Mouse (Mus musculus) ES-Bruce4 (cell line): ENCODE data around the gene Eif2ak4. TPM values are rescaled to one million over a fixed set of nuclear protein-coding genes. Genes with fewer than 3 reads are reported as not detected.

Experiments used
- H3K27ac ChIP-seq: 2 replicates; pipeline ENCODE4 v1.5.1; 2012; ENCODE audit warnings: low read length, inconsistent platforms; ENCODE audit not compliant: insufficient read depth
- H3K27me3 ChIP-seq: 2 replicates; pipeline ENCODE4 v1.6.1; 2012; ENCODE audit warnings: mild to moderate bottlenecking, low read length, inconsistent platforms; ENCODE audit not compliant: control insufficient read depth, poor library complexity, insufficient read depth, severe bottlenecking
- H3K36me3 ChIP-seq: 2 replicates; pipeline ENCODE4 v1.6.1; 2012; ENCODE audit warnings: inconsistent platforms, mild to moderate bottlenecking, low read length, moderate library complexity; ENCODE audit not compliant: control insufficient read depth, poor library complexity, insufficient read depth, severe bottlenecking
- H3K4me1 ChIP-seq: one replicate; pipeline ENCODE4 v1.8.1; 2011; ENCODE audit warnings: low read length; ENCODE audit not compliant: control insufficient read depth, insufficient read depth
- H3K4me3 ChIP-seq: 2 replicates; pipeline ENCODE4 v1.5.1; 2011; ENCODE audit warnings: low read depth, mild to moderate bottlenecking, low read length
- H3K9ac ChIP-seq: 2 replicates; pipeline ENCODE4 v1.6.1; 2012; ENCODE audit warnings: low read depth, mild to moderate bottlenecking, inconsistent platforms; ENCODE audit not compliant: poor library complexity, severe bottlenecking
- H3K9me3 ChIP-seq: replicated peaks from 2 replicates; pipeline ENCODE4 v1.6.1; 2012; ENCODE audit warnings: mild to moderate bottlenecking, low read length, inconsistent platforms; ENCODE audit not compliant: control insufficient read depth, poor library complexity, insufficient read depth, severe bottlenecking
- CTCF ChIP-seq: IDR thresholded peaks from one replicate; pipeline ENCODE4 v1.8.1; 2011; ENCODE audit warnings: low read depth, low read length
- EP300 ChIP-seq: IDR thresholded peaks from 2 replicates; pipeline ENCODE4 v1.6.1; 2011; ENCODE audit warnings: low read depth, low read length; ENCODE audit not compliant: insufficient read depth
- POLR2A ChIP-seq: IDR thresholded peaks from one replicate; pipeline ENCODE4 v1.8.1; 2011; ENCODE audit warnings: low read length; ENCODE audit not compliant: insufficient read depth
- polyA plus RNA-seq: library from polyadenylated mRNA; stranded (reverse); fragments of >200 nt; gene quantifications from 2 replicates; pipeline ENCODE4 v1.2.4, GENCODE M21; 2011; ENCODE audit warnings: low read depth; ENCODE audit not compliant: missing spikeins, insufficient read depth, insufficient read length

Gene Eif2ak4
- polyA plus RNA-seq, 1 experiment, result 20.7 TPM

- Histone ChIP-seq H3K4me3 (no peak overlapping the region), H3K27ac (no peak overlapping the region), H3K4me1 (no peaks in the 10 kb centered on the region), H3K9me3 (no peaks in the 10 kb centered on the region), H3K36me3 (no peaks in the 10 kb centered on the region), H3K27me3 (no peaks in the 10 kb centered on the region; the same call in 1 of the 2 replicates), H3K9ac (no peak overlapping the region)
- no peak for TF ChIP-seq CTCF
- no peak for TF ChIP-seq EP300
- TF ChIP-seq POLR2A, result no peak
These were observed 12.5 kb upstream of the Eif2ak4 start for GRCm38 (mm10) chr2:118375931-118376330.

- H3K9me3 ChIP-seq, result no peaks in the 10 kb centered on the region
- no peaks in the 10 kb centered on the region; the same call in 1 of the 2 replicates for H3K27me3 ChIP-seq
- no peaks in the 10 kb centered on the region for H3K4me1 ChIP-seq
- H3K4me3 ChIP-seq, result no peak overlapping the region
- no peak overlapping the region for H3K27ac ChIP-seq
- H3K9ac ChIP-seq, result no peak overlapping the region
- TF ChIP-seq POLR2A, result no peak
- TF ChIP-seq EP300, result no peak
- no peak for TF ChIP-seq CTCF
- H3K36me3 ChIP-seq, result no peaks in the 10 kb centered on the region
These were observed 8.7 kb upstream of the Eif2ak4 start for GRCm38 (mm10) chr2:118379756-118380155.

- Histone ChIP-seq H3K36me3 (no peaks in the 10 kb centered on the region), H3K9me3 (no peaks in the 10 kb centered on the region), H3K4me3 (no peak overlapping the region), H3K27ac (no peak overlapping the region), H3K4me1 (no peaks in the 10 kb centered on the region), H3K27me3 (no peaks in the 10 kb centered on the region), H3K9ac (no peak overlapping the region)
- TF ChIP-seq EP300 (no peak), CTCF (no peak), POLR2A (no peak)
These were observed 5.0 kb upstream of the Eif2ak4 start for GRCm38 (mm10) chr2:118383387-118383786.

- Histone ChIP-seq H3K9me3 (no peaks in the 10 kb centered on the region), H3K9ac (peak overlapping the region; percentile 69; the same call in 1 of the 2 replicates), H3K4me1 (no peaks in the 10 kb centered on the region), H3K27me3 (no peaks in the 10 kb centered on the region), H3K36me3 (no peaks in the 10 kb centered on the region), H3K4me3 (no peak overlapping the region), H3K27ac (no peak overlapping the region)
- no peak for TF ChIP-seq POLR2A
- no peak for TF ChIP-seq CTCF
- TF ChIP-seq EP300, result no peak
These were observed 1.2 kb downstream of the Eif2ak4 start for GRCm38 (mm10) chr2:118389569-118389968.

GRCm38 (mm10) chr2:118390072-118390471, 1.7 kb downstream of the Eif2ak4 start:
- Histone ChIP-seq H3K36me3 (no peaks in the 10 kb centered on the region), H3K27me3 (no peaks in the 10 kb centered on the region), H3K27ac (no peak overlapping the region), H3K9me3 (0 out of 2 replicates have a peak, but pooled peaks cover under 1% of the 10 kb centered on the region), H3K4me1 (no peaks in the 10 kb centered on the region), H3K9ac (no peak overlapping the region), H3K4me3 (no peak overlapping the region)
- TF ChIP-seq POLR2A (no peak), CTCF (no peak), EP300 (no peak)

GRCm38 (mm10) chr2:118391201-118391600, 2.8 kb downstream of the Eif2ak4 start:
- H3K27ac ChIP-seq, result no peak overlapping the region
- no peaks in the 10 kb centered on the region for H3K27me3 ChIP-seq
- TF ChIP-seq EP300 (no peak), CTCF (no peak), POLR2A (no peak)
- H3K9me3 ChIP-seq, result peaks cover 5% of the 10 kb centered on the region; the same call in 1 of the 2 replicates
- no peak overlapping the region for H3K4me3 ChIP-seq
- no peak overlapping the region for H3K9ac ChIP-seq
- no peaks in the 10 kb centered on the region for H3K36me3 ChIP-seq
- H3K4me1 ChIP-seq, result no peaks in the 10 kb centered on the region
